Mouse (Mus musculus) bone marrow, adult 2 months (tissue): ENCODE measurements at regions not wholly inside any gene's neighbourhood (a gene's known extent, or its start where the extent isn't known, plus 50 kb on each side); places are given as distances from the start of the nearest gene placed in this dataset.

ENCODE experiments used
- CTCF ChIP-seq: fragments of 200-500 bp; IDR thresholded peaks from 2 replicates; pipeline ENCODE4 v1.5.1; 2011; ENCODE audit warnings: low read length, control low read depth; ENCODE audit not compliant: control insufficient read depth, insufficient read depth
- POLR2A ChIP-seq: fragments of 200-500 bp; IDR thresholded peaks from 2 replicates; pipeline ENCODE4 v1.6.1; 2011; ENCODE audit warnings: low read depth, mild to moderate bottlenecking, control low read depth, low read length, borderline replicate concordance; ENCODE audit not compliant: control insufficient read depth

GRCm38 (mm10) chr2:178769001-178769400, 338.7 kb downstream of the Cdh26 start:
- TF ChIP-seq CTCF (no peak), POLR2A (no peak)
